Mouse (Mus musculus) ovary, postnatal 36 days (tissue): ENCODE results near the gene Ube2m.

Source experiments
- DNase-seq: peaks from one replicate; pipeline ENCODE4 v3.0.0; 2022; ENCODE audit warnings: low spot score, mixed read lengths

The Ube2m gene

DNA sequence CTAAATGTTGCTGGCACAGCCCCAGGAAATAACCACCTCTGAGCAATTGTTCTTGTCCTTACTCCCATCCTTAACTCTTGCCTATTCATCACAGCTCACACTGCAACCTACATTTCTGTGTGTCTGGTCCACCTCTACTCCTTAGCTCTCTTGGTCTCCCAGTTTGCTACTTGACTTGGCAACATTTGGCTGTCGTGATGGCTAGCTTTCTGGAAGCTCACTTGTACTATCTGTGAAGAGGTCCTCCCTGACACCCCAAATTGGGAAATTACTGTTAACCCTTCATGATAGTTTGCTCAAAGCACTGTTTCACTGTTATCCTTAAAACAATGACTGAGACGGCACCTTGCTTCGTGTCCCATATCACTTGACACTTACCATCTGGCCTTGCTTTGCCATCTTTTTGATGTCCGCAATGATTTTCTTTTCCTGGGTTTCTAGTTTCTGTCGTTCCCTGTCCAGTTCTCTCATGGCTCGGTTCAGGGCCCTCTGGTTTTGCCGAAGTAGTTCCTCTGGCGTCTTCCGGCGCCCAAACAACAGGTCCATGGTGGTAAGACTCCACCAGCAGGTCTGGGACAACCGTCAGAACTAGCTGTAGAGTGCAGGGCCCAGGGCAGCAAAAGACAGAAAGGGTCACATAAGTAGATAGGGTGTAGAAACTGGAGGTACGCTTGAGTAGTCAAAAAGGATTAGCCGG is 4.5 kb downstream of the Ube2m start:
- DNase-seq: no peak

DNA sequence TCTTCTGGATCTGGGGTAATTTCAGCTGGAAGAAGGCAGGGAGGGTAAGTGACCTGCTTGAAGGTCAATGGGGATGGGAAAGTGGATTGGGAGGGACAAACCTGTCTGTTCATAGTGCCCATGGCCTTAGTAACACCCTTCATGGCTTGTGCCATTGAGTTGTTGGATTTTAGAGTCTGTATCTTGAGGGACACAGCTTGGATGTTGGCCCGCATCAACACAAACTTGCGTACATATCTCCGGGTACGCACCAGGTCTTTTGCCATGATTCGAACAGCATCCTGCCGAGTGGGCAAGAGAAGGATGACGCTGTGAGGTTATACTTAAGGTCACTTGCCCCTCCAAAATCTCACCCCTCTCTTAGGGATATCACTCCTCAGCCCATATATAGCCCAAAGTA is 5.5 kb downstream of the Ube2m start:
- DNase-seq: no peak

DNA sequence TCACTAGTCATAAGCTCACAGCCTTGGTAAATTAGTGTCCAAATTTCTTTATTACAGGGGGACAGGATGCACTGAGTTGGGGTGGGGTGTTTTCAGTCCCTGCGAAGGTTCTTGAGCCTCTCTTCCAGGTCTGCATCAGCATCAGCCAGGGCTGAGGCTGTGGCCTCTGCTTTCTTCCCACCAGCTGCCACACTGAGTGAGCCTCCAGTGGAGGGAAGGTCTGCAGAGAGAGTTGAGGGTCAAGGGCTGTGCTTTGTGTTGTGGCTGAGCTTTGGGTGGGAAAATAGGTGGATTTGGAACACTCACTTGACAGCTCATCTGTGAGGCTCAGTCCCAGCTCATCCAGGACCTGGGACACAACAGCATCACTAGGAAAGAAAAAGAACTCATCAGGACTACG is 6.1 kb downstream of the Ube2m start:
- no peak for DNase-seq

DNA sequence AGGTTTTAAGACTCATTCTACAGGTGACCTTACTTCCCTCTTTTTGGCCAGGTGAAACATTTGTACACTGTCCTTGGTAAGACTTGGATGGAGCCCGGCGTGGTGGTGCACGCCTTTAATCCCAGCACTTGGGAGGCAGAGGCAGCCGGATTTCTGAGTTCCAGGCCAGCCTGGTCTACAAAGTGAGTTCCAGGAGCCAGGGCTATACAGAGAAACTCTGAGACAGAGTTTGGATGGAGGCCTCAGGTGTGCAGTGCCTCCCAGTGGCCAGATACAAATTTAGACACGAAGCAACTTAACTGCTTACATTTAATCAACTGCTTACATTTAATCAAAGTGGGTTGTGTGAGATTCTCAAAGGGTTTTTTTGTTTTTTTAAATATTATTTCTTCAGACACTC is 7.0 kb downstream of the Ube2m start:
- no peak for DNase-seq

DNA sequence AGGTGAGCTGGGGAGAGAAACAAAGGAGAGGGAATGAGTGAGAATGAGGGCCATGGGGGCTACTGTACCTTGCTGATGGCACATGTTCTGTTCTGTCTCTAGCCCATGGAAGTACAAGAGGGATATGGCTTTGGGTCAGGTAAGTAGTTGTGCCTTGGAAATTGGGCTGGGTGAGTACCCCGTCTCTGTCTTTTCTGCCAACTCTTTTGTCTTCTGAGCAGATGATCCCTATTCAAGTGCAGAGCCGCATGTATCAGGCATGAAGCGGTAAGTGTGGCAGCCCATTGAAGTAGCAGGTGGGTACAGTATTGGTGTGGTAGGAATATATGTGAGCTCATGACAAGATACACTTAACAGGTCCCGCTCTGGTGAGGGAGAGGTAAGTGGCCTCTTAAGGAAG is 9.1 kb downstream of the Ube2m start:
- no peak for DNase-seq

DNA sequence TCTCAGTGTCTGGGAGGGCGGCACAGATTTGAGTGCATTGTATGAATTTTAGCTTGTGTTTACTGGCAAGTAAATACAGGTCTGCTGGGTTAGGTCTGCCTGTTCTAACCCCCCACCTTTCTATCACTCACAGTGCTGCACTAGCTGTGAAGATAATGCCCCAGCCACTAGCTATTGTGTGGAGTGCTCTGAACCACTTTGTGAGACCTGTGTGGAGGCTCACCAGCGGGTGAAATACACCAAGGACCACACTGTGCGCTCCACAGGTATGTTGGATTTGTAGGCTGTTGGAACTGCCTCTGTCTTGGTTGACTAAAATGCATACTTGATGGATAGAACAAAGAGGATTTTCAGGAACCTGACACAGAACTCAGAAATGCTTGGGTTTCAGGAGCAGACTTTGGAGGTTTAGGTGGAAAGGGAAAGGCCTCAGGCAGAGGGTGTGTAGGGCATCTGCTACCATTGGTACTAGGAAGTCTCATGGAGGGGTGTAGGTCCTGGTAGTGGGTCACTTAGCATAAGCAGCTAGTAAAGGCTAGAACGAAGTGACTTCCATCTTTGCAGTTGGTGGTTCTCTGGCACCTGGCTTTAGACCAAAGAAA is 12.5 kb downstream of the Ube2m start:
- no peak for DNase-seq

DNA sequence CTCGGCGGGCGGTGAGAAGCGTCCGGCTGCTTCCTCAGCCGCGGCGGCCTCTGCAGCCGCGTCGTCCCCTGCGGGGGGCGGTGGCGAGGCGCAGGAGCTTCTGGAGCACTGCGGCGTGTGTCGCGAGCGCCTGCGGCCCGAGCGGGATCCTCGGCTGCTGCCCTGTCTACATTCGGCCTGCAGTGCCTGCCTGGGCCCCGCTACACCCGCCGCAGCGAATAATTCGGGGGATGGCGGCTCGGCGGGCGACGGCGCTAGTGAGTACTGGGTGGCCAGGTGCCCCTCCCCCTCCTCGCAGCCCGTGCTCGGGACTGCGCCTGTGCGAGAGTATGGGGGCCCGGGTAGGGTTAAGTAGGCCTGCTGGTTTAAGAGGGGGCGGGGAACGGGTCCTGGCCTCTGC is 13.3 kb downstream of the Ube2m start:
- peak; percentile 77 for DNase-seq

DNA sequence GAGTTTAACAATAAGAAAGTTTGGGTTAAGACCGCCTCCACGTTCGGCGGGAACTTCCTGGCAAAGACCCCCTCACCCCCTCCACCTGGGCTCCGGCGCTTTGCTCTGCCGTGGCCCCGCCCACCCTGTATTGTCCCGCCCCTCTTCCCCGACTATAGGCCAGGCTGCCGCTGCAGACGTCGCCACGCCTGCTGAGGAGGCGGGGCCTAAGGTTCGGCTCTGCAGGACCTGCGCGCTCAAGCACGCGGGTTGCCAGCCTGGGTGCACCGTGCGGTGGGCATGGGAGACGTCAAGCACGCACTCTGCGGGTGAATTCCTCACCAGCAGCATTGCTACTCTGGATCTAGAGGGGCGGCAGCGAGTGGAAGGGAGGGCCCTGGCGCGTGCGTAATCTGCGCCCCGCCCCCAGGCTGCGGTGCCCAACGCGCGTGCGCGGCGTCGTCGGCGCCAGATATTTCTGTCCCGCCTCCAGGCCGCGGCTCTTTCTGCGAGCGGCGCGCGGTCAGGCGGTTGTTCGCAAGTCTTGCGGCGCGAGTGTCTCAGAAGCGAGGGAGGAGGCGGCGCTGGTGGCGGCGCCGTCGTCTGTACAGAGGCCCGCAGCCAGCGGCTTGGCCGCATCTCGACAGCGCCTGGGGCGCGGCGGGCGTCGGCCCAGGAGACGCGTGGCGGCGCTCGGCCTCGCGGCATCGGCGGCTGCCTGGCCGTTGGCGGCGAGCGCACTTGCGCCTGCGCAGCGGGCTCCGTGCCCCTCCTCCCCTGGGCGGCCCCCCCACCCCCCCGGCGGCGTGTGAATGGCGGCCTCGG is 13.9 kb downstream of the Ube2m start:
- peak; percentile 94 for DNase-seq

DNA sequence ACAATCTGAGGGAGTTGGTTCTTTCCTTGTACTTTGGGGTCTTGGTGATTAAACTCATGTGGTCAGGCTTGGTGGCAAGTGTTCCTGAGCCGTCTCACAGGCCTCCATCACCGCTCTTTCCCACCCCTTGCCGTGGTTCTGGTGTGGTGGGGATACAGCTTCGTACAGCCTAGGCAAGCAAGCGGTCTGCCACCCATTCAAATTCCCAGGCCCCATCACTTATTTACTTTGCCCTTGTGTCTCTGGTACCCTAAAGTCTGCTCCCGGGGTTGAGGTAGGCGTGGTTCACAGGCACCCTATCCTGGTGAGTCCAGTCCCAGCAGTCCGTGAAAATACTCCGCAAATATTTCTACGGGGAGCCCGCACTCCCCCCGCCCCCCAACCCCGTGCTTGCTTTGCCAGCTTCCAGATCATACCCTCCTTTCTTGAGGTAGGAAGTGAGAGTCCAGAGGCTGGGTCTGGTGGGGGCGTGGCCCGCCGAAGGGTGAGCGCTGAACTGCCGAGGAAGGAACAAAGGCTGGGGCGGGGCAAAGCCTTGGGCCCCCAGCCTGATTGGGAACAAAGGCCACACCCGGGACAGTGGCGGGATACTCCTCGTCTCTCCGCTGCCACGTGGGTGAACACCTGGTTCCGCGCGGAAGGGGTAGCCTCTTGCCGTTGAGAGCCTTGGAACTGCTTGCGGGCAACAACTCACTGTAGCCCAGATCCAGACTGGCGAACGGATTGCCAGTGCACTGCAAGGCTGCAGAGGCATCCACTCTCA is 15.1 kb downstream of the Ube2m start:
- peak; percentile 83 for DNase-seq

DNA sequence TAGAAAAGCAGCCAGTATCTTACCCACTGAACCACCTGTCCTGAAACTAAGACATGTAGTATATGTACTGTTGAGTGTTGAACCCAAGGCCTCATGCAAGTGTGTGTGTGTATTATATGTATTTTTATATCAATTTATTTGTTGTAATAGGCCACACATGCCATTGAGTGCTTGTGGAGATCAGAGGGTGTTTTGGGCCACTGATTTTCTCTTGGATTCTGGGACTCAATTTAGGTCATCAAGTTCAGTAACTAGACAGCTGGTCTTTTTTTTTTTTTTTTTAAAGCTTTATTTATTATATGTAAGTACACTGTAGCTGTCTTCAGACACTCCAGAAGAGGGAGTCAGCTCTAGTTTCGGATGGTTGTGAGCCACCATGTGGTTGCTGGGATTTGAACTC is 22.9 kb downstream of the Ube2m start:
- DNase-seq: no peak

DNA sequence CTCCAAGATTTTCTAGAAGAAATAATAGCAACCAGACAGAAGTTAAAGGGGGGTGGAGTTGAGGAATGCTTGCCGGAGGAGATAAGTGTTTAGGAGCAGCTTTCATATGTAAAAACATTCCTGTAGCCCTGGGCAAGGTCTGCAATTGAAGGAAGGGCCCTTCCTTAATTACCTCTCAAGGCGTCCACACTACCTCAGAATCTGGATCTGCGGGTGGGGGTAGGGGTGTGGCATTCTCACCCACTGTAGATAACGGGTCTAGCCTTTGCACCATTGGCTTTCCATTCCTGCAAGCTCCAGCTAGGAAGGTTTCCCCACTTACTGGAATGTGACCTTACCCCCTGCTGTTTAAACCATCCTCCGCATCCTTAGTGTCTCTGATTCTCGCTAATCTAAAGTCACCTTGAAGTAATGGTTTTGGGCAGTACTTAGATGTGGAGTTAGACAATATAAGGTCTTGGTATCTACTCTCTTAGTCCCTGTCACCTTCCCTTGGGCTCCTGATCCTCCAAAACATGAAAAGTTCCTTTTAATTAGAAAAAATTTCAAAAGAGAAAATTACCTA is 23.7 kb downstream of the Ube2m start:
- DNase-seq: no peak

DNA sequence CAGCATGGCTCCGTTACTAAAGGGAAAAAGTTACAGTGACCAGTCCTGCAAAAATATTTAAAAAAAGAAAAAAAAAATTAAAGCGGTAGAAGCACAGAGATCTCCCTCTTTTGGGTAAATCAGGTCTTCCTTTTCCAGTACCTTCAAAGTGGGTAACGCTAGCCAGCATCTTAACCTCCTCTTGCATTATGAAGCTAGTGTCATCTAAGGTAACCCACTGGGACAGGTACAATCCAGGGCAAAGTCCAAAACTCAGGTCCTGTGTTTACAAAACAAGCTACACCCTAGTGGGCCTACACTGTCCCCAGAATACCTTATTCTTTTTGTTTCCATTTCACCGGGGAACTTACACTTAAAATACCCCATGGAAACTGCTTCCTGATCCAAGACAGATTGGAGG is 24.4 kb downstream of the Ube2m start:
- DNase-seq: no peak

DNA sequence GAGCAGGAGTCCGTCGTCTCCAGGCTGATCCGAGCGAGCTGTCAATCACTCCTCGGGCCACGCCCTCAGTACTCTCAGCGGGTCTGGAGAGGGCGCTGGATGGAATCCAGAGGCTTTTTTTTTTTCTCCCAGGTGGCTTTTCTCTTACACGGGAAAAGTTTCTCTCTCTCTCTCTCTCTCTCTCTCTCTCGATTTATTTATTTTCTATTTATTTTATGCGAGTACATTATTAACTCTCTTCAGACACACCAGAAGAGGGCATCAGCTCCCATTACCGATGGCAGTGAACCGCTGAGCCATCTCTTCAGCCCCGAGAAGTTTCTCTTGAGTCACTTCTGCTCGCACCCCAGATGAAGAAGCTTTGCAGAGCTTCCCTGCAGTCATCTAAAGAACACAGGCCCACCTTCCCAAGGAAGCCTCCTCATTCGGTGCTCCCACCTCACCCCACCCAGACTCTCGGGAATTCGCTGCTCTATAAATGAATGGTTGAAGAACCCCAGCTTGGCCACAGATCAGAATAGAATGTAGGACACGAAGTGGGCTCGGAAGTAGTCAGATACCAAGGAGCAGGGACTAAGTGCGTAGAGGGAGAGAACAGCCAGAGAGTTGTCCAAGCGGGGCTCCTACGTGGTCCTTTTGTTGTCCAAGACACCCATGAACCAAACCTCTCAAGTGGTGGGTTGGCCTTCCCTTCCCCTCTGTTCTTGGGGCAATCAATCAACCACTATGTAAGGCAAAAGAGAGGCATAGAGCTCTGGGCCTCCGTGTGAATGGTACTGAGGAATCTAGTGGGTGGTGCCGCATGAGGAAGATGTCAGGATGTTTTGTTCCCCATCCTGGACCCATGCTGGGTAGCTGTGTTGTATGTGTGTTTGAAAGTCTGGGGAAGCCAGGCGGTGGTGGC is 27.8 kb downstream of the Ube2m start, which contains the start of gene Zbtb45:
TSS of gene Zbtb45 (minus strand) at position 30 of the 904 bp plus-strand sequence.
- DNase-seq: no peak

DNA sequence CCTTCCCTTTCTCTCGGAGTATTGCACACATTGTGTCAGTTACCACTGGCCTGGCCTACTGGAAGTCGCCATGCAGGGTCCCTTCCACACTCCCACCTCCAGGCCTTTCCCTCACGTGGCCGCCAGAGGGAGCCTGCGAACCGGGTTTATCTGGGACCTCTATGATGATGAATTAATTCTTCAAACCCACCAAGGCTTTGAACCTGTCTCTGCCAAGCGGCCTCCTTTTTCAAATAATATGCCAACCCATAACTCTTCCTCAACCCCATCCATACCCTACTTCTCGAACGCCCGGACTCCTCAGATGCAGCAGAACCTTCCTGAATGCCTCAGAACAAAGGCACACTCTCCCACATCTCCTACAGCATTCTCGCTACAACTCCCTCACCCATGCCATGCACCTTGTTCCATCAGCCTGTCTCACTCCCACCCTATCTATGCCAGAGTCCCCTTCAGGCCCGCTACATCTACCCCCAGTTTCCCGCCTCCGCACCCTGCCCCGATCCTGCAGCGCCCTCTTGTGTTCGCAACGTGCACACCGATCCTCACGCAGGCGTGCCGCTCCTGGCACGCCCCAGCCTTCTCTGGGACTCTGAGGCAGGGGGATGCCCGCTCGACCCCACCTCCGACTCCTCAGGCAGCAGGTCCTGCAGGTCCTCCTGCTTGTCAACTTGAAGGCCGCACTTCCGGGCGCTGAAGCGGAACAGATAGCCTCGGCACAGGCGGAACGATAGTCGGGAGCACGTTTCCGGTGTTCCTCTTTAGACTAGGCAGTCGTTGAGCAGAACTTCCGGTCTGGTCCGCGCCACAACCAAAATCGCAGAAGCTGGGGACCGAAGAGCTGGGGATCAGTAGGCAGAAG is 28.7 kb downstream of the Ube2m start:
- DNase-seq: peak; percentile 90

DNA sequence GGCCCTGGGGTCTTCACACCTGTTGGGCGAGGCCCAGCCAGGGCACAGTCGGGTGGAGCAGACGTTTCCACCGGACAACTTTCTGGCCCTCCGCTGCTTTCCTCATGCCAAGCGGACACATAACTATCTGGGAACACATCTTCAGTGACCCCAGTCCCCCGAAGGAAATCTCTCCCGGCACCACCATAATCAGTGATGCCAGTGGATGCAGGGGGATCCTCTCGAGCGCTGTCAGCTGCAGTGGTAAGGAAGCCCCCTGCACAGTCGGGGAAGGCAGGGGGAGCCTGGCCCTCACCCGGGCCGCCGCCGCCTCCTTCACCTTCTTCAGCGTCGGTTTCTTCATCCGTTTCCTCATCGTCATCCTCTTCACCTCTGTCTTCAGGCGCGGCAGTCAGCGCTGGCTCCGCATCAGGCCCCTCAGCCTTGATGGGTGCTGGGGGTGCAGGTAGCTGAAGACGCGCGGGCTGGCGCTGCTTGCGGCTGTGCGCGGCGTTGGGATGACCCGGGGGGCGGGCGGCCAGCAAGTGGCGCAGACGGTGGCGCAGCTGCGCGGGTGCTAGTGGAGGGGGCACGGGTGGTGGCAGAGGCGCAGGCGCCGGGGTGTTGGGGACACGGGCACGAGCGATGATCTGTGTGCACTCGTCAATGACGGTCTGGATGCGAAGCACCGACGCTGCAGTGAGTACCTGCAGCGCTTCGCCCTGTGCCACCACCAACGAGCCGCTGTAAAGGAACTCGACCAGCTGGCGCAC is 30.6 kb downstream of the Ube2m start:
- no peak for DNase-seq

DNA sequence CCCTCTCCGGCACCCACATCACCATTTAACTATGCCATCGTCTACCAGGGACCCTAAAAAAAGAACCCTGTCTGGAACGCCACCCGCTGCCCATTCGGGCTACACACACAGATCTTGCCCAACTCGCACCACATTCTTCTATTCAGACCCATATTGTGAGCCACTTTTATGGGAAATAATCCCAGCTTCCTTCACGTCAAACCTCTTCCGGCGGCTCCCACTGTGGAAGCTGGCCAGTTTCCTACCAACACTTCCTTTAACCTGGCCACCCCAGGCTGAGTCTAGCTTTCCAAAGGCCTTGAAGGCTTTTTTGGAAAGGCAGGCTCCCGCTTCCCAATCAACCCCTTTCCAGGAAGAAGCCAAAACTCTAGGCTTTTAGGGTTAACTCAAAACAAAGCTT is 31.5 kb downstream of the Ube2m start:
- DNase-seq: no peak

DNA sequence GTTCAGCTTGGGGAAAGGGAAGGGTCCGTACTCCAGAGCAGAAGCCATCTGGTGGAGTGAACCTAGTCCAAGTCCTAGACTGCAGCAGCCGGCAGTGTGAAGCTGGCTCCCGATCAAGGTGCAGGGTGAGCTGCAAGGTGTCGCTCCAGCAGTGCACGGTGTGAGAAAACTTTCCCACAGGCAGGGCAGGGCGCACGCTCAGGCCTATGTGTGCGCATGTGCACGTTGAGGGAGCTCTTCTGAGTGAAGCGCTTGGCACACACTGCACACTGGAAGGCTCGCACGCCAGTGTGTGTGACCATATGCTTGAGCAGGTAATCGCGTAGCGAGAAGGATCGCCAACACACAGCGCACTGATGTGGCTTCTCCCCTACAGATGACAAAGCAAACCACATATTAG is 32.1 kb downstream of the Ube2m start:
- no peak for DNase-seq

DNA sequence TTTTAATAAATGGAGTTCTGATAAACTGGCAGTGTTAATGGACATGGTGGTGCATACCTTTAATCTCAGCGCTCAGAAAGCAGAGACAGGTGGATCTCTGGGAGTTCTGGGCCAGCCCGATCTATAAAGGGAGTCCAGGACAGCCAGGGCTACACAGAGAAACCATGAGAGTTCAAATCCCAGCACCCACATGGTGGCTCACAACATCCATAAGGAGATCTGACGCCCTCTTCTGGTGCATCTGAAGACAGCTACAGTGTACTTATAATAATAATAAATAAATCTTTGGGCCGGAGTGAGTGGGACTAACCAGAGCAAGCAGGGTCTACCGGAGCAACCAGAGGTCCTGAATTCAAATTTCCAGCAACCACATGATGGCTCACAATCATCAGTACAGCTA is 34.7 kb downstream of the Ube2m start:
- DNase-seq: no peak

DNA sequence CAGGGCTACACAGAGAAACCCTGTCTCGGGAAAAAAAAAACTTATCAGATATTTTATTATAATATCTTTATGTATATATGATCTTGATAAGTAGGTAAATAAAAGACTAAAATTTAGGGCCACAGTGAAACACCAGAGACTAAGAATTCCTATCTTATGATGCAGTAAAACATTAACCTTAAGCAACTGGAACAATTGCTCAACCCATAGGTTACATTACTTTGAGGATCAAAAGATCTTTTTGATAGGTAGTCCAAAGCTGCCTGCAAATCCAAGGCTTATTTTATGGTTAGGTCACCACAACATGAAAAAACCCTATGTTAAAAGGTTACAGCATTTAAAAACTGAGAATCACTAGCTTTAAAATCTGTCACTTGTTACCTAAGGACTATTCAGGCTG is 36.5 kb downstream of the Ube2m start:
- no peak for DNase-seq
